Mouse (Mus musculus): Measurements from ENCODE around the gene Mgmt.
A peak's percentile ranks its signal among the peaks of the same experiment; 100 is the strongest.

Gene Mgmt

GRCm38 (mm10) chr7:137112101-137112500 is 217.7 kb downstream of the Mgmt start:
- no peak for DNase-seq (ENCODE audit: low read depth)

GRCm38 (mm10) chr7:137116246-137116645 is 221.8 kb downstream of the Mgmt start:
- DNase-seq (ENCODE audit: low read depth) = no peak

- no peak for DNase-seq (ENCODE audit: low read depth)
These were observed 226.9 kb downstream of the Mgmt start for GRCm38 (mm10) chr7:137121243-137121858.

- DNase-seq (ENCODE audit: low read depth) = no peak
These were observed 234.3 kb downstream of the Mgmt start for GRCm38 (mm10) chr7:137128726-137129125.

- no peak for DNase-seq (ENCODE audit: low read depth)
These were observed 235.8 kb downstream of the Mgmt start for GRCm38 (mm10) chr7:137130211-137130610.

GRCm38 (mm10) chr7:137131957-137132356 is 237.5 kb downstream of the Mgmt start:
- no peak for DNase-seq (ENCODE audit: low read depth)

GRCm38 (mm10) chr7:137138101-137138500 is 243.7 kb downstream of the Mgmt start:
- DNase-seq (ENCODE audit: low read depth) = peak; percentile 34

- no peak for DNase-seq (ENCODE audit: low read depth)
These were observed 245.9 kb downstream of the Mgmt start for GRCm38 (mm10) chr7:137140321-137140720.

- DNase-seq (ENCODE audit: low read depth) = no peak
These were observed 247.0 kb downstream of the Mgmt start for GRCm38 (mm10) chr7:137141386-137141785.

- DNase-seq (ENCODE audit: low read depth) = no peak
These were observed 252.7 kb downstream of the Mgmt start for GRCm38 (mm10) chr7:137147101-137147500.

- DNase-seq (ENCODE audit: low read depth) = no peak
These were observed 257.4 kb downstream of the Mgmt start for GRCm38 (mm10) chr7:137151854-137152253.

GRCm38 (mm10) chr7:137154623-137155022 is 260.2 kb downstream of the Mgmt start:
- DNase-seq (ENCODE audit: low read depth) = no peak

GRCm38 (mm10) chr7:137159086-137159485 is 264.7 kb downstream of the Mgmt start:
- DNase-seq (ENCODE audit: low read depth) = no peak

GRCm38 (mm10) chr7:137172278-137172677 is 277.9 kb downstream of the Mgmt start:
- DNase-seq (ENCODE audit: low read depth) = no peak

Data from NIH3T3 (cell line).